ENCODE assay signal across 7 mouse cellular contexts in genomic region chr4:154910606-154911522, GRCm38 (mm10). TPM values are rescaled to one million over a fixed set of nuclear protein-coding genes. Genes with fewer than 3 reads are reported as not detected.
A peak's percentile ranks its signal among the peaks of the same experiment; 100 is the strongest.
DNase-seq lines count a peak whose midpoint lies in the region; ATAC-seq and TF ChIP-seq lines count a peak whose summit lies in the region.

No protein-coding gene starts in this region.

- H3K36me3 ChIP-seq in embryonic facial prominence, embryonic 11.5 days (replicated peaks; ENCODE audit: control insufficient read depth, insufficient read depth, low read depth, low read length), result no peaks in the 10 kb centered on the region
- no peaks in the 10 kb centered on the region for H3K36me3 ChIP-seq in limb, embryonic 10.5 days

- 19% methylated on average over 15 of the region's 15 CpGs for WGBS in embryonic facial prominence, embryonic 11.5 days
- 38% methylated on average over 15 of the region's 15 CpGs for WGBS in limb, embryonic 10.5 days

- H3K4me1 ChIP-seq in embryonic facial prominence, embryonic 11.5 days (ENCODE audit: control insufficient read depth, insufficient read depth, low read length), result no peaks in the 10 kb centered on the region
- peaks cover 23% of the 10 kb centered on the region for H3K4me1 ChIP-seq in limb, embryonic 10.5 days

- DNase-seq in left cerebral cortex, adult 2 months (ENCODE audit: extremely low spot score in 1 of 2, low spot score in 2 of 2), result no peak
- DNase-seq in left cerebral cortex, adult 11 months (ENCODE audit: low spot score), result no peak
- DNase-seq in embryonic facial prominence, embryonic 11.5 days (ENCODE audit: low spot score), result no peak
- no peak for DNase-seq in limb, embryonic 10.5 days (ENCODE audit: low spot score)
- no peak for DNase-seq in cerebellum, postnatal 4 days (ENCODE audit: low spot score in 2 of 2)
- no peak for DNase-seq in ovary, adult 18-20 months (ENCODE audit: low spot score)

- H3K4me3 ChIP-seq in left cerebral cortex, adult 2 months, result no peak overlapping the region
- no peak overlapping the region for H3K4me3 ChIP-seq in embryonic facial prominence, embryonic 11.5 days (ENCODE audit: low read depth, low read length)
- H3K4me3 ChIP-seq in limb, embryonic 10.5 days, result peak overlapping the region; percentile 5; the same call in 1 of the 2 replicates

- peak overlapping the region; percentile 39; the same call in 1 of the 2 replicates for H3K9ac ChIP-seq in embryonic facial prominence, embryonic 11.5 days (replicated peaks; ENCODE audit: low read length)

- H3K27ac ChIP-seq in left cerebral cortex, adult 2 months, result peak overlapping the region; percentile 32; the same call in 1 of the 2 replicates
- H3K27ac ChIP-seq in embryonic facial prominence, embryonic 11.5 days (replicated peaks; ENCODE audit: low read depth, low read length), result no peak overlapping the region
- peak overlapping the region; percentile 59; the same call in 1 of the 2 replicates for H3K27ac ChIP-seq in limb, embryonic 10.5 days

- 0 out of 2 replicates have a peak overlapping the region, but pooled peaks have one; percentile 17 for H3K4me2 ChIP-seq in embryonic facial prominence, embryonic 11.5 days (ENCODE audit: low read depth, low read length)

- no peaks in the 10 kb centered on the region for H3K27me3 ChIP-seq in embryonic facial prominence, embryonic 11.5 days (ENCODE audit: control insufficient read depth, insufficient read depth, low read length)
- H3K27me3 ChIP-seq in limb, embryonic 10.5 days (ENCODE audit: low read depth, poor library complexity, severe bottlenecking), result no peaks in the 10 kb centered on the region

- no peaks in the 10 kb centered on the region for H3K9me3 ChIP-seq in embryonic facial prominence, embryonic 11.5 days (replicated peaks; ENCODE audit: control insufficient read depth, low read length)
- H3K9me3 ChIP-seq in limb, embryonic 10.5 days (replicated peaks), result no peaks in the 10 kb centered on the region

- intact Hi-C loops in left cerebral cortex, adult 2 months (cut with DNase I), result no loop called here

- no peak for ATAC-seq in embryonic facial prominence, embryonic 11.5 days (replicated peaks; ENCODE audit: insufficient number of reproducible peaks, low FRiP score, low TSS enrichment, low read depth)
- ATAC-seq in megakaryocyte-erythroid progenitor cell, adult 5-6 weeks (replicated peaks; ENCODE audit: low FRiP score, low TSS enrichment, poor library complexity, severe bottlenecking), result peak; percentile 64

- TF ChIP-seq CTCF in left cerebral cortex, adult 2 months (IDR thresholded peaks at IDR 0.05), result no peak

RNA-seq across cellular contexts. Expression of gene Fam213b, which starts 11.9 kb away (rescaled TPM):
- 10 to 100 TPM; 59.8 to 66.7 TPM for total RNA-seq in left cerebral cortex, adult 2 months (2021)
- polyA plus RNA-seq in embryonic facial prominence, embryonic 11.5 days (2014; fragmentation: Nextera tagmentation; extraction: Ambion mirVana), result 45.7 and 46.9 TPM in 2 replicates
- polyA plus RNA-seq in limb, embryonic 10.5 days (2016; fragmentation: Nextera tagmentation; extraction: Ambion mirVana), result 34.9 and 42.7 TPM in 2 replicates
- total RNA-seq in megakaryocyte-erythroid progenitor cell, adult 5-6 weeks (2014; fragmentation: Nextera tagmentation), result 1.6 TPM in 1 of 2 replicates, not detected in the other
- 0.94 and 1.1 TPM in 2 replicates for total RNA-seq in megakaryocyte-erythroid progenitor cell, adult 5-6 weeks (2017)

RNA-seq across cellular contexts. Expression of gene Tnfrsf14, which starts 17.5 kb away (rescaled TPM):
- 1 to 10 TPM; 1.3 to 1.5 TPM for total RNA-seq in left cerebral cortex, adult 2 months (2021)
- polyA plus RNA-seq in embryonic facial prominence, embryonic 11.5 days (2014; fragmentation: Nextera tagmentation; extraction: Ambion mirVana), result 0.35 and 0.71 TPM in 2 replicates
- 0.55 and 2.4 TPM in 2 replicates for polyA plus RNA-seq in limb, embryonic 10.5 days (2016; fragmentation: Nextera tagmentation; extraction: Ambion mirVana)
- total RNA-seq in megakaryocyte-erythroid progenitor cell, adult 5-6 weeks (2014; fragmentation: Nextera tagmentation), result 133 and 270 TPM in 2 replicates
- total RNA-seq in megakaryocyte-erythroid progenitor cell, adult 5-6 weeks (2017), result 78.8 and 149 TPM in 2 replicates

RNA-seq across cellular contexts. Expression of gene Mmel1, which starts 41.5 kb away (rescaled TPM):
- total RNA-seq in left cerebral cortex, adult 2 months (2021), result under 1 TPM; 0.41 to 0.84 TPM
- 0.28 and 0.54 TPM in 2 replicates for polyA plus RNA-seq in embryonic facial prominence, embryonic 11.5 days (2014; fragmentation: Nextera tagmentation; extraction: Ambion mirVana)
- 0.15 TPM in 1 of 2 replicates, not detected in the other for polyA plus RNA-seq in limb, embryonic 10.5 days (2016; fragmentation: Nextera tagmentation; extraction: Ambion mirVana)
- total RNA-seq in megakaryocyte-erythroid progenitor cell, adult 5-6 weeks (2014; fragmentation: Nextera tagmentation), result 5.5 TPM in 1 of 2 replicates, not detected in the other
- total RNA-seq in megakaryocyte-erythroid progenitor cell, adult 5-6 weeks (2017), result 0.46 and 0.94 TPM in 2 replicates

RNA-seq across cellular contexts. Expression of gene Hes5, which starts 49.9 kb away (rescaled TPM):
- total RNA-seq in left cerebral cortex, adult 2 months (2021), result 10 to 100 TPM; 22.3 to 25.3 TPM
- polyA plus RNA-seq in embryonic facial prominence, embryonic 11.5 days (2014; fragmentation: Nextera tagmentation; extraction: Ambion mirVana), result 35.4 and 47.4 TPM in 2 replicates
- 0.33 and 1.1 TPM in 2 replicates for polyA plus RNA-seq in limb, embryonic 10.5 days (2016; fragmentation: Nextera tagmentation; extraction: Ambion mirVana)
- total RNA-seq in megakaryocyte-erythroid progenitor cell, adult 5-6 weeks (2014; fragmentation: Nextera tagmentation), result not detected in 2 replicates
- total RNA-seq in megakaryocyte-erythroid progenitor cell, adult 5-6 weeks (2017), result not detected in 2 replicates

RNA-seq across cellular contexts. Expression of gene Pank4, which starts 53.1 kb away (rescaled TPM):
- total RNA-seq in left cerebral cortex, adult 2 months (2021), result 10 to 100 TPM; 45.1 to 45.5 TPM
- 43.6 and 48.8 TPM in 2 replicates for polyA plus RNA-seq in embryonic facial prominence, embryonic 11.5 days (2014; fragmentation: Nextera tagmentation; extraction: Ambion mirVana)
- 45.8 and 56.5 TPM in 2 replicates for polyA plus RNA-seq in limb, embryonic 10.5 days (2016; fragmentation: Nextera tagmentation; extraction: Ambion mirVana)
- total RNA-seq in megakaryocyte-erythroid progenitor cell, adult 5-6 weeks (2014; fragmentation: Nextera tagmentation), result 71.5 and 97.3 TPM in 2 replicates
- total RNA-seq in megakaryocyte-erythroid progenitor cell, adult 5-6 weeks (2017), result 34.6 and 35.9 TPM in 2 replicates

Comparison
In these comparisons a context has a peak if more than half of its experiments do, and no peak if none do; other contexts are left out.
1. RNA of gene Fam213b, which starts 11.9 kb away (total RNA-seq): 59.8 to 66.7 TPM in left cerebral cortex, adult 2 months; 0.94 to 1.6 TPM in megakaryocyte-erythroid progenitor cell, adult 5-6 weeks; every median in the first group is over 10 times any median in the second.
2. RNA of gene Tnfrsf14, which starts 17.5 kb away (total RNA-seq): 78.8 to 270 TPM in megakaryocyte-erythroid progenitor cell, adult 5-6 weeks; 1.3 to 1.5 TPM in left cerebral cortex, adult 2 months; every median in the first group is over 10 times any median in the second.